In genomic region chr3:94996946-94997345, GRCm38 (mm10) we compare ENCODE assay signal across 8 mouse cellular contexts. TPM values are rescaled to one million over a fixed set of nuclear protein-coding genes. Genes with fewer than 3 reads are reported as not detected.
A peak's percentile ranks its signal among the peaks of the same experiment; 100 is the strongest.
DNase-seq lines count a peak whose midpoint lies in the region; ATAC-seq and TF ChIP-seq lines count a peak whose summit lies in the region.

No protein-coding gene starts in this region.

- H3K9me3 ChIP-seq in forebrain, embryonic 11.5 days (ENCODE audit: control insufficient read depth, low read length) = no peaks in the 10 kb centered on the region
- H3K9me3 ChIP-seq in forebrain, embryonic 15.5 days = no peaks in the 10 kb centered on the region

- peak; percentile 99 for TF ChIP-seq CTCF in layer of hippocampus, adult 2 months (conservative IDR thresholded peaks at IDR 0.05)

- H3K9ac ChIP-seq in forebrain, embryonic 11.5 days (ENCODE audit: low read length) = no peak overlapping the region
- H3K9ac ChIP-seq in forebrain, embryonic 15.5 days (replicated peaks) = no peak overlapping the region

- H3K36me3 ChIP-seq in forebrain, embryonic 11.5 days (ENCODE audit: control insufficient read depth, insufficient read depth, low read length) = peaks cover 7% of the 10 kb centered on the region; the same call in 1 of the 2 replicates
- H3K36me3 ChIP-seq in forebrain, embryonic 15.5 days = peaks cover 86% of the 10 kb centered on the region

- peak; percentile 87 for DNase-seq in forebrain, embryonic 11.5 days (ENCODE audit: low spot score)
- DNase-seq in NIH3T3 (ENCODE audit: low read depth) = peak; percentile 91
- peak; percentile 93 to 97 for DNase-seq in cerebellum, postnatal 10 days
- DNase-seq in layer of hippocampus, adult 2 months (ENCODE audit: low spot score in 2 of 2) = peak; percentile 59 to 89
- DNase-seq in lung, postnatal 25 days (ENCODE audit: low spot score) = peak; percentile 85
- DNase-seq in spleen, adult 18-20 months = peak; percentile 36 to 85

- 0 out of 2 replicates have a peak, but pooled peaks have one; percentile 4 for ATAC-seq in forebrain, embryonic 11.5 days (replicated peaks; ENCODE audit: low FRiP score)
- ATAC-seq in forebrain, embryonic 15.5 days (replicated peaks) = no peak
- peak; percentile 93 for ATAC-seq in granulocyte monocyte progenitor cell, adult 5-6 weeks (replicated peaks; ENCODE audit: poor library complexity, severe bottlenecking)

- H3K4me1 ChIP-seq in forebrain, embryonic 11.5 days (replicated peaks; ENCODE audit: control insufficient read depth, insufficient read depth, low read length) = no peaks in the 10 kb centered on the region
- H3K4me1 ChIP-seq in forebrain, embryonic 15.5 days = no peaks in the 10 kb centered on the region

- 43% methylated on average over 2 of the region's 2 CpGs for WGBS in forebrain, embryonic 11.5 days
- 38% methylated on average over 2 of the region's 2 CpGs for WGBS in forebrain, embryonic 15.5 days

- no peak overlapping the region for H3K4me3 ChIP-seq in forebrain, embryonic 11.5 days (ENCODE audit: low read depth, low read length)
- no peak overlapping the region for H3K4me3 ChIP-seq in forebrain, embryonic 15.5 days
- H3K4me3 ChIP-seq in layer of hippocampus, adult 2 months = no peak overlapping the region

- no peak overlapping the region for H3K27ac ChIP-seq in forebrain, embryonic 11.5 days (ENCODE audit: low read depth, low read length)
- no peak overlapping the region for H3K27ac ChIP-seq in forebrain, embryonic 15.5 days (replicated peaks)
- H3K27ac ChIP-seq in layer of hippocampus, adult 2 months = peak overlapping the region; percentile 41; the same call in 1 of the 2 replicates

- no peak overlapping the region for H3K4me2 ChIP-seq in forebrain, embryonic 11.5 days (ENCODE audit: low read depth, low read length, severe bottlenecking)
- no peak overlapping the region for H3K4me2 ChIP-seq in forebrain, embryonic 15.5 days (replicated peaks)

- H3K27me3 ChIP-seq in forebrain, embryonic 11.5 days (ENCODE audit: control insufficient read depth, insufficient read depth, low read length) = no peaks in the 10 kb centered on the region
- H3K27me3 ChIP-seq in forebrain, embryonic 15.5 days = no peaks in the 10 kb centered on the region

RNA-seq across cellular contexts. Expression of gene Zfp687, which starts 18.3 kb away (rescaled TPM):
- 43.1 and 44.2 TPM in 2 replicates for polyA plus RNA-seq in forebrain, embryonic 11.5 days (2014; fragmentation: Nextera tagmentation; extraction: Ambion mirVana)
- polyA plus RNA-seq in forebrain, embryonic 15.5 days (2015; fragmentation: Nextera tagmentation; extraction: Ambion mirVana) = 22.4 and 23.0 TPM in 2 replicates
- total RNA-seq in granulocyte monocyte progenitor cell, adult 5-6 weeks (2014; fragmentation: Nextera tagmentation) = 35.0 and 36.7 TPM in 2 replicates
- 18.4 and 20.6 TPM in 2 replicates for total RNA-seq in granulocyte monocyte progenitor cell, adult 5-6 weeks (2017)
- total RNA-seq in layer of hippocampus, adult 2 months (2021) = 10 to 100 TPM; 26.2 to 26.6 TPM

RNA-seq across cellular contexts. Expression of gene Pi4kb, which starts 22.4 kb away (rescaled TPM):
- polyA plus RNA-seq in forebrain, embryonic 11.5 days (2014; fragmentation: Nextera tagmentation; extraction: Ambion mirVana) = 23.1 and 23.9 TPM in 2 replicates
- polyA plus RNA-seq in forebrain, embryonic 15.5 days (2015; fragmentation: Nextera tagmentation; extraction: Ambion mirVana) = 24.9 and 27.1 TPM in 2 replicates
- 21.2 and 31.9 TPM in 2 replicates for total RNA-seq in granulocyte monocyte progenitor cell, adult 5-6 weeks (2014; fragmentation: Nextera tagmentation)
- total RNA-seq in granulocyte monocyte progenitor cell, adult 5-6 weeks (2017) = 24.3 and 24.6 TPM in 2 replicates
- 10 to 100 TPM; 58.7 to 64.4 TPM for total RNA-seq in layer of hippocampus, adult 2 months (2021)

RNA-seq across cellular contexts. Expression of gene Rfx5, which starts 43.1 kb away (rescaled TPM):
- 8.1 and 10.1 TPM in 2 replicates for polyA plus RNA-seq in forebrain, embryonic 11.5 days (2014; fragmentation: Nextera tagmentation; extraction: Ambion mirVana)
- 5.4 and 6.0 TPM in 2 replicates for polyA plus RNA-seq in forebrain, embryonic 15.5 days (2015; fragmentation: Nextera tagmentation; extraction: Ambion mirVana)
- 19.0 and 25.0 TPM in 2 replicates for total RNA-seq in granulocyte monocyte progenitor cell, adult 5-6 weeks (2014; fragmentation: Nextera tagmentation)
- 17.1 and 17.9 TPM in 2 replicates for total RNA-seq in granulocyte monocyte progenitor cell, adult 5-6 weeks (2017)
- 10 to 100 TPM; 23.9 to 24.6 TPM for total RNA-seq in layer of hippocampus, adult 2 months (2021)

RNA-seq across cellular contexts. Expression of gene Psmd4, which starts 45.5 kb away (rescaled TPM):
- polyA plus RNA-seq in forebrain, embryonic 11.5 days (2014; fragmentation: Nextera tagmentation; extraction: Ambion mirVana) = 312 and 325 TPM in 2 replicates
- 291 and 296 TPM in 2 replicates for polyA plus RNA-seq in forebrain, embryonic 15.5 days (2015; fragmentation: Nextera tagmentation; extraction: Ambion mirVana)
- 112 and 128 TPM in 2 replicates for total RNA-seq in granulocyte monocyte progenitor cell, adult 5-6 weeks (2014; fragmentation: Nextera tagmentation)
- total RNA-seq in granulocyte monocyte progenitor cell, adult 5-6 weeks (2017) = 196 and 226 TPM in 2 replicates
- total RNA-seq in layer of hippocampus, adult 2 months (2021) = 100 to 1,000 TPM; 158 to 160 TPM
